Comparison of ENCODE assay signal across 16 mouse cellular contexts in the genomic region with DNA sequence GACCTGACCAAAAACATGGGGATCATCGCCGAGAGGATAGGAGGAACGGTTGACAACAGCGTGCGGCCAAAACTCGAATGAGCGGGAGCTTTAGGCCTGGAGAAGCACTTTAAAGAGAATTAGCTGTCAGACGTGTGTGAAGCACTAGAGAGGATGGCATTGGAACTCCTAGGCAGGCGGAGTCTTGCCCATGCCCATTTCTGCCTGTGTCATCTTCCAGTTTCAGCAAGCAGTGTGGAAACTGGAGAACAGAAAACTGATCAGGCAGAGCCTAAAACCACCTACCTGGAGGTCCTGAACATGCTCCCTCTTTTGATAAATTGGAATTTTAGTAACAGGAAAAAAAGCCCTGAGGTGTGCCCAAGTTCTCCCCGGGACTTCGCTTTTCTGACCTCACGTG.
"Had no signal": no experiment of that assay in that cellular context is flagged by ENCODE, and none has a peak within 500 bp of the region (broad histone marks: within the 10 kb centered on the region; RNA-seq: fewer than 3 reads in every experiment).

No protein-coding gene starts in this region.

- H3K27me3 ChIP-seq: neural tube, embryonic 13.5 days; neural tube, embryonic 15.5 days; stomach, embryonic 15.5 days had no signal

- H3K9me3 ChIP-seq: neural tube, embryonic 13.5 days; neural tube, embryonic 15.5 days; stomach, embryonic 15.5 days had no signal

- DNase-seq: retina, postnatal 1 day; right cerebral cortex, adult 18-20 months; right cerebral cortex, postnatal 14 days; right cerebral cortex, postnatal 25 days; right cerebral cortex, postnatal 4 days; spleen, adult 18-20 months; thymus, adult 18-20 months; thymus, adult 2 months; thymus, postnatal 14 days; thymus, postnatal 25 days; thymus, postnatal 36 days; thymus, postnatal 4 days had no signal

- H3K4me2 ChIP-seq: neural tube, embryonic 13.5 days; neural tube, embryonic 15.5 days; stomach, embryonic 15.5 days had no signal

- H3K4me1 ChIP-seq: neural tube, embryonic 15.5 days; stomach, embryonic 15.5 days had no signal

- H3K27ac ChIP-seq: neural tube, embryonic 13.5 days; neural tube, embryonic 15.5 days; stomach, embryonic 15.5 days; stomach, postnatal 0 days had no signal

- H3K4me3 ChIP-seq: neural tube, embryonic 13.5 days; neural tube, embryonic 15.5 days; stomach, embryonic 15.5 days had no signal

- H3K9ac ChIP-seq: neural tube, embryonic 13.5 days; neural tube, embryonic 15.5 days; stomach, embryonic 15.5 days had no signal
